Mouse (Mus musculus) liver, adult 2 months (tissue): ENCODE results near the gene Trrap. TPM values are rescaled to one million over a fixed set of nuclear protein-coding genes. Genes with fewer than 3 reads are reported as not detected.

Experiments
- DNase-seq: peaks from one replicate; pipeline ENCODE4 v3.0.0-alpha.2; 2011; ENCODE audit warnings: low read depth, low spot score; ENCODE audit errors: extremely low read depth
- H3K27ac ChIP-seq: fragments of 200-500 bp; replicated peaks from 2 replicates; pipeline ENCODE4 v1.5.1; 2012; ENCODE audit warnings: low read depth, mild to moderate bottlenecking, control low read depth, inconsistent platforms, low read length; ENCODE audit not compliant: insufficient read depth
- H3K27me3 ChIP-seq: fragments of 200-500 bp; 2 replicates; pipeline ENCODE4 v1.6.1; 2012; ENCODE audit warnings: mild to moderate bottlenecking, moderate library complexity, low read length, inconsistent platforms; ENCODE audit not compliant: control insufficient read depth, insufficient read depth
- H3K36me3 ChIP-seq: fragments of 200-500 bp; 2 replicates; pipeline ENCODE4 v1.6.1; 2012; ENCODE audit warnings: low read length, inconsistent platforms; ENCODE audit not compliant: control insufficient read depth, insufficient read depth
- H3K4me1 ChIP-seq: fragments of 200-500 bp; 2 replicates; pipeline ENCODE4 v1.6.1; 2011; ENCODE audit warnings: low read length; ENCODE audit not compliant: control insufficient read depth, insufficient read depth
- H3K4me3 ChIP-seq: fragments of 200-500 bp; 2 replicates; pipeline ENCODE4 v1.5.1; 2011; ENCODE audit warnings: low read depth, mild to moderate bottlenecking, control low read depth, low read length, moderate library complexity; ENCODE audit not compliant: insufficient read depth
- H3K79me2 ChIP-seq: fragments of 200-500 bp; 2 replicates; pipeline ENCODE4 v1.6.1; 2012; ENCODE audit warnings: inconsistent platforms, mild to moderate bottlenecking, low read length, moderate library complexity; ENCODE audit not compliant: control insufficient read depth, insufficient read depth
- H3K9ac ChIP-seq: fragments of 200-500 bp; 2 replicates; pipeline ENCODE4 v1.6.1; 2012; ENCODE audit warnings: low read depth, mild to moderate bottlenecking, control low read depth, inconsistent platforms, low read length
- CTCF ChIP-seq: fragments of 200-500 bp; IDR thresholded peaks from 2 replicates; pipeline ENCODE4 v1.5.1; 2011; ENCODE audit warnings: low read depth, low read length, control low read depth
- POLR2A ChIP-seq: fragments of 200-500 bp; IDR thresholded peaks from 2 replicates; pipeline ENCODE4 v1.6.1; 2011; ENCODE audit warnings: low read length, control low read depth; ENCODE audit not compliant: insufficient read depth; ENCODE audit errors: extremely low read depth
- WGBS: fragments of 180-500 bp; shearing (Covaris S2); methylation state at CpG from one replicate; pipeline ENCODE4 v1.1.7; 2018; 5-methylcytosine and 5-hydroxymethylcytosine counted together
- polyA plus RNA-seq: library from polyadenylated mRNA; depleted of rRNA; stranded (reverse); fragments of >200 nt; gene quantifications from 2 replicates; pipeline ENCODE4 v1.2.3, GENCODE M21; 2012
- total RNA-seq: library from RNA; depleted of rRNA; stranded (reverse); fragments of >200 nt; gene quantifications from 2 replicates; pipeline ENCODE4 v1.2.3, GENCODE M21; 2014

Gene Trrap
- total and polyA plus RNA-seq, 2 experiments: 19.8 to 33.9 TPM

DNA sequence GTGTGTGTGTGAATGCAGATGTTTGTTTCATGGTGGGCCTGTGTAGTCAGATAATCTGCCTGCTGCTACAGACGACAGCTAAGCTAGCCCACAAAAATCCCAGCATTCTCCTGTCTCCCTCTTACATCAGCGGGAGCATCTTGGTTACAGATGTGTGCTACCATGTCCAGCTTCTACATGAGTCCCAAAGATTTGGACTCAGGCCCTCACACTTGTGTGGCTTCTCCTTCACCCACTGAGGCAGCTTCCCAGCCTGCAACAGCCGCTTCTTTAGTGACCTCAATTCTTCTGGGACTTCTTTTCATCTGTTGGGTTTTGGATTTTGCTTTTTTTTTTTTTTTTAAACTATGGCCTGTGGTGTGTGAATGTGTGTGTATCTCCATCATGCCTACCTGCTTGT is 105.3 kb downstream of the Trrap start:
- H3K79me2 ChIP-seq: no peaks in the 10 kb centered on the region
- 92% methylated on average over 3 of the region's 3 CpGs for WGBS

DNA sequence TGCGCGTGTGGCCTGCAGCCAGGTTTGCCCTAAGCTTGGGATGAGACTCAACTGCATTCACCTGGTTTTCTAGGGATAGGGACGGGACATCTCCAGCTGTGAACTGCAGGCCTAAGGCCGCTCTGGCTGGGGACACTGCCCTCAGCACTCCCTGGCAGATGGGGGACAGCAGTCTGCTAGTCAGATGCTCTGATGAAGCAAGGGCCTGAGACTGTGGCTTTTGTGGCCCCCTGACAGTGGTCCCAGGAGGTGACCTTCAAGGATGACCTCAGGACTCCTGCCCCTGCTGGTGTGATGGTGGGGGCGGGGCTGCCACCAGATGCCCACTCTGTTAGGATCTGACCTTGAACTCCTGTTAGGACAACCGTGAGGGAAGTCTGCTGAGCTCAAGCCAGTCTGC is 107.7 kb downstream of the Trrap start:
- Histone ChIP-seq H3K9ac (no peak overlapping the region), H3K79me2 (no peaks in the 10 kb centered on the region), H3K36me3 (no peaks in the 10 kb centered on the region), H3K27ac (no peak overlapping the region), H3K4me1 (no peaks in the 10 kb centered on the region), H3K4me3 (no peak overlapping the region), H3K27me3 (no peaks in the 10 kb centered on the region)
- 80% methylated on average over 6 of the region's 6 CpGs for WGBS
- TF ChIP-seq POLR2A: no peak
- TF ChIP-seq CTCF: no peak
- no peak for DNase-seq

More for the DNA sequence above, 105.3 kb downstream of the Trrap start:
- no peak overlapping the region for H3K4me3 ChIP-seq
- H3K36me3 ChIP-seq: no peaks in the 10 kb centered on the region
- H3K27me3 ChIP-seq: no peaks in the 10 kb centered on the region
- no peak overlapping the region for H3K27ac ChIP-seq
- no peaks in the 10 kb centered on the region for H3K4me1 ChIP-seq
- no peak for DNase-seq
- no peak for TF ChIP-seq POLR2A
- no peak for TF ChIP-seq CTCF
- no peak overlapping the region for H3K9ac ChIP-seq

GRCm38 (mm10) chr5:144875892-144876291 is 108.4 kb downstream of the Trrap start:
- H3K27me3 ChIP-seq: no peaks in the 10 kb centered on the region
- H3K4me1 ChIP-seq: no peaks in the 10 kb centered on the region
- no peak overlapping the region for H3K4me3 ChIP-seq
- H3K27ac ChIP-seq: no peak overlapping the region
- WGBS: 3% methylated on average over 13 of the region's 13 CpGs
- TF ChIP-seq POLR2A: no peak
- TF ChIP-seq CTCF: peak; percentile 99
- no peaks in the 10 kb centered on the region for H3K36me3 ChIP-seq
- H3K79me2 ChIP-seq: no peaks in the 10 kb centered on the region
- peak; percentile 38 for DNase-seq
- H3K9ac ChIP-seq: no peak overlapping the region

- no peak for TF ChIP-seq POLR2A
- TF ChIP-seq CTCF: no peak
- H3K4me1 ChIP-seq: no peaks in the 10 kb centered on the region
- H3K79me2 ChIP-seq: no peaks in the 10 kb centered on the region
- H3K36me3 ChIP-seq: no peaks in the 10 kb centered on the region
- no peaks in the 10 kb centered on the region for H3K27me3 ChIP-seq
- 93% methylated on average over 15 of the region's 15 CpGs for WGBS
- H3K4me3 ChIP-seq: no peak overlapping the region
- DNase-seq: no peak
- no peak overlapping the region for H3K9ac ChIP-seq
- no peak overlapping the region for H3K27ac ChIP-seq
These were observed 109.5 kb downstream of the Trrap start for GRCm38 (mm10) chr5:144877021-144877420.

DNA sequence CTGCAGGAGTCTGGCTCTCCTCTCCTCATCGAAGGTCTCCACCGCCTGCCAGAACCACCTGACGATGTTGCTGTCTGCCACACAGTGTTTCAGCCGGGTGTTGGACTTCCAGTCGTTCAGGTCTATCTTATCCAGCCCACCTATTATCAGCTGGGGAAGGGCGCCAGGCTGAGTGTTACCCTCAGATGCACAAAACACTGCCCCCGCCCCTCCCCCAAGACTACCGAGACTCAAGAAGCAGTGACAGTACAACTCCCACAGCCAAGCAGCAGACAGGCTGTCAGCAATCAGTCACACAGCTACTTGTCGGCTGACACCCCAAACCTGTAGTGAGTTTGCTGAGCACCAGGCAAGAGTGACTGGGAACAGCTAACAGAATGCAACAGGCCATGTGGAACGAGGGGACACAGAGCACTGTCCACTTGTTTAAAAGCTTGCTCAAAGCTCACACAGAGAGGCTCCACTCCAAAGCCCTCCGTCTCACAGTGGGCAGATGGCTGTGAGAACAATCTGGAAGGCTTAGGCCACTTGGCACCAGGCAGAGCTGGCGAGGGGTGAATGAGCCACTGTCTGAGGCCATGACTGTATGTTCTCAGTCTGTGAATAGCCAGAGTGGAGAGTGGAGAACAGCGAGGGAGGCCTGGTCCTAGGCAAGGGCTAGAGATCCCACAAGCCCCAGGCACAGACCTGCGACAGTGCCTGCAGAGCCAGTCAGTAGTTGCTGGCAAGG is 114.3 kb downstream of the Trrap start:
- Histone ChIP-seq H3K4me3 (no peak overlapping the region), H3K27me3 (no peaks in the 10 kb centered on the region), H3K4me1 (peaks cover 7% of the 10 kb centered on the region), H3K79me2 (no peaks in the 10 kb centered on the region), H3K36me3 (no peaks in the 10 kb centered on the region), H3K27ac (no peak overlapping the region), H3K9ac (no peak overlapping the region)
- DNase-seq: no peak
- WGBS: 92% methylated on average over 14 of the region's 14 CpGs
- TF ChIP-seq POLR2A: no peak
- no peak for TF ChIP-seq CTCF

DNA sequence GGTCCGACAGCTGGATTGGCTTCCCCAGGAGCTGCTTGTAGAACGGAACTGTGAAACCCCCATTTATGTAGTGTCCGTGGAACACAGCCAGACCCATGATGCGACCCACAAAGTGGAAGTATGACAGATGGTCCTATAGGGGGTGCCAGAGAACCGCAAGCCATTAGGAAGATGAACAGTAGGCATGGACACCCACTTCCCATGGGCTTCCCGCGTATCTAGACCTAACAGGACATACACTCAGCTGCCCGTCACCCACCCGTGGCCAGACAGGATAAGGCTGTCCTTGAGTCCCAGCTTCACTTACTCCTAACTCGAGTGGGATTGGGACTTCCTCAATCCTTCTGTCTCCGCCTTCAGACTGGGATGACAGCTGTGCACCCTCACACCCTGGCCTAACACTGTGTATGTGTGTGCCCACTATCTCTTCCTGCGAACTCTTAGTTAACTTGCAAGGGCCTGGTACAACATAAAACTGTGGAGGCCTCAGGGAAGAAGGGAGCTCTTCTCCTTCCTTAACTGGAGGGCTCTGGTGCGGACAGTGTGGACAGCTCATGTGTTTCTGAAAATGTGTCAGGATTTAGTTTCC is 117.2 kb downstream of the Trrap start:
- no peak for DNase-seq
- no peaks in the 10 kb centered on the region for H3K79me2 ChIP-seq
- 86% methylated on average over 13 of the region's 13 CpGs for WGBS
- no peak overlapping the region for H3K4me3 ChIP-seq
- H3K9ac ChIP-seq: no peak overlapping the region
- H3K4me1 ChIP-seq: peaks cover 7% of the 10 kb centered on the region
- H3K27ac ChIP-seq: no peak overlapping the region
- no peaks in the 10 kb centered on the region; the same call in 1 of the 2 replicates for H3K36me3 ChIP-seq
- TF ChIP-seq CTCF (peak; percentile 44), POLR2A (no peak)
- no peaks in the 10 kb centered on the region for H3K27me3 ChIP-seq
